Comparison of ENCODE assay signal across 7 mouse cellular contexts in genomic region chr9:37248381-37248906, GRCm38 (mm10). TPM values are rescaled to one million over a fixed set of nuclear protein-coding genes. Genes with fewer than 3 reads are reported as not detected.
DNase-seq lines count a peak whose midpoint lies in the region; ATAC-seq lines count a peak whose summit lies in the region.

No protein-coding gene starts in this region.

- no peak overlapping the region for H3K9ac ChIP-seq in embryonic facial prominence, embryonic 14.5 days (ENCODE audit: low read depth, low read length)
- H3K9ac ChIP-seq in neural tube, embryonic 12.5 days = no peak overlapping the region

- WGBS in embryonic facial prominence, embryonic 14.5 days = 39% methylated on average over 3 of the region's 3 CpGs
- 55% methylated on average over 3 of the region's 3 CpGs for WGBS in neural tube, embryonic 12.5 days

- no peak overlapping the region for H3K4me2 ChIP-seq in embryonic facial prominence, embryonic 14.5 days (ENCODE audit: low read depth, low read length)
- no peak overlapping the region for H3K4me2 ChIP-seq in neural tube, embryonic 12.5 days (replicated peaks)

- peak; percentile 16 to 42 for DNase-seq in kidney, postnatal 4 days
- no peak for DNase-seq in kidney, postnatal 36 days
- peak; percentile 51 for DNase-seq in R1 (ENCODE audit: low read depth, low spot score)
- DNase-seq in embryonic facial prominence, embryonic 14.5 days (ENCODE audit: low spot score) = no peak
- no peak for DNase-seq in lung, postnatal 25 days (ENCODE audit: low spot score)
- DNase-seq in embryo, embryonic 10 days (ENCODE audit: low spot score) = no peak

- H3K27me3 ChIP-seq in embryonic facial prominence, embryonic 14.5 days (replicated peaks; ENCODE audit: control insufficient read depth, insufficient read depth, low read length) = no peaks in the 10 kb centered on the region
- H3K27me3 ChIP-seq in neural tube, embryonic 12.5 days (replicated peaks) = no peaks in the 10 kb centered on the region

- H3K36me3 ChIP-seq in embryonic facial prominence, embryonic 14.5 days (ENCODE audit: control insufficient read depth, insufficient read depth, low read length) = no peaks in the 10 kb centered on the region
- H3K36me3 ChIP-seq in neural tube, embryonic 12.5 days = no peaks in the 10 kb centered on the region

- 0 out of 2 replicates have a peak, but pooled peaks have one; percentile 30 for ATAC-seq in embryonic facial prominence, embryonic 14.5 days (ENCODE audit: low read depth)
- ATAC-seq in neural tube, embryonic 12.5 days (ENCODE audit: low FRiP score, low read depth) = peak; percentile 61

- H3K27ac ChIP-seq in embryonic facial prominence, embryonic 14.5 days (replicated peaks; ENCODE audit: low read depth, low read length) = no peak overlapping the region
- no peak overlapping the region for H3K27ac ChIP-seq in neural tube, embryonic 12.5 days

- H3K4me3 ChIP-seq in embryonic facial prominence, embryonic 14.5 days (ENCODE audit: low read depth, low read length) = no peak overlapping the region
- no peak overlapping the region for H3K4me3 ChIP-seq in neural tube, embryonic 12.5 days

- H3K9me3 ChIP-seq in embryonic facial prominence, embryonic 14.5 days (ENCODE audit: control insufficient read depth, low read length) = no peaks in the 10 kb centered on the region
- H3K9me3 ChIP-seq in neural tube, embryonic 12.5 days = no peaks in the 10 kb centered on the region

- no peaks in the 10 kb centered on the region for H3K4me1 ChIP-seq in embryonic facial prominence, embryonic 14.5 days (ENCODE audit: control insufficient read depth, insufficient read depth, low read length)
- H3K4me1 ChIP-seq in neural tube, embryonic 12.5 days = no peaks in the 10 kb centered on the region

RNA-seq across cellular contexts. Expression of gene Slc37a2, which starts 7.1 kb away (rescaled TPM):
- 4.2 and 6.6 TPM in 2 replicates for polyA plus RNA-seq in embryonic facial prominence, embryonic 14.5 days (2014; fragmentation: Nextera tagmentation; extraction: Ambion mirVana)
- 1.5 and 1.6 TPM in 2 replicates for polyA plus RNA-seq in neural tube, embryonic 12.5 days (2016; fragmentation: Nextera tagmentation; extraction: Ambion mirVana)

RNA-seq across cellular contexts. Expression of gene Tmem218, which starts 40.4 kb away (rescaled TPM):
- 10.5 and 14.2 TPM in 2 replicates for polyA plus RNA-seq in embryonic facial prominence, embryonic 14.5 days (2014; fragmentation: Nextera tagmentation; extraction: Ambion mirVana)
- polyA plus RNA-seq in neural tube, embryonic 12.5 days (2016; fragmentation: Nextera tagmentation; extraction: Ambion mirVana) = 11.7 and 13.4 TPM in 2 replicates

Comparison
In these comparisons a context has a peak if more than half of its experiments do, and no peak if none do; other contexts are left out.
1. DNase-seq: peak in kidney, postnatal 4 days (2 of 2) and R1 (single experiment); none in kidney, postnatal 36 days (0 of 2), embryonic facial prominence, embryonic 14.5 days (single experiment), lung, postnatal 25 days (single experiment) and embryo, embryonic 10 days (single experiment).